Mouse (Mus musculus) lung, postnatal 0 days (tissue): ENCODE data around the gene Selenos. TPM values are rescaled to one million over a fixed set of nuclear protein-coding genes. Genes with fewer than 3 reads are reported as not detected.
A peak's percentile ranks its signal among the peaks of the same experiment; 100 is the strongest.

ENCODE experiments used
- ATAC-seq: fragments of 200-750 bp; cut with Nextera tagmentation; 2 replicates; pipeline ENCODE4 v1.8.0; 2017; ENCODE audit warnings: moderate library complexity
- DNase-seq: peaks from one replicate; pipeline ENCODE4 v3.0.0-alpha.2; 2016; ENCODE audit warnings: low spot score
- H3K27ac ChIP-seq: fragments of 300-500 bp; sonication (generic); 2 replicates; pipeline ENCODE4 v1.5.1; 2014; ENCODE audit warnings: antibody characterized with exemption, mild to moderate bottlenecking, low read length, mixed read lengths
- H3K27me3 ChIP-seq: fragments of 300-500 bp; sonication (generic); replicated peaks from 2 replicates; pipeline ENCODE4 v1.6.1; 2014; ENCODE audit warnings: low read length, mixed read lengths; ENCODE audit not compliant: insufficient read depth
- H3K36me3 ChIP-seq: fragments of 300-500 bp; sonication (generic); 2 replicates; pipeline ENCODE4 v1.6.1; 2014; ENCODE audit warnings: low read length, mixed read lengths; ENCODE audit not compliant: insufficient read depth
- H3K4me1 ChIP-seq: fragments of 300-500 bp; sonication (generic); 2 replicates; pipeline ENCODE4 v1.6.1; 2014; ENCODE audit warnings: antibody characterized with exemption, low read depth, low read length, mixed read lengths; ENCODE audit not compliant: insufficient read depth
- H3K4me2 ChIP-seq: fragments of 300-500 bp; sonication (generic); replicated peaks from 2 replicates; pipeline ENCODE4 v1.6.1; 2014; ENCODE audit warnings: low read depth, mild to moderate bottlenecking, low read length, moderate library complexity, mixed read lengths
- H3K4me3 ChIP-seq: fragments of 300-500 bp; sonication (generic); 2 replicates; pipeline ENCODE4 v1.5.1; 2014; ENCODE audit warnings: low read depth, low read length
- H3K9ac ChIP-seq: fragments of 300-500 bp; sonication (generic); replicated peaks from 2 replicates; pipeline ENCODE4 v1.6.1; 2014; ENCODE audit warnings: low read depth, mild to moderate bottlenecking
- H3K9me3 ChIP-seq: fragments of 300-500 bp; sonication (generic); 2 replicates; pipeline ENCODE4 v1.6.1; 2016; ENCODE audit warnings: low read length, mixed read lengths
- CTCF ChIP-seq: IDR thresholded peaks from 2 replicates; pipeline ENCODE4 v1.5.1; 2016; ENCODE audit warnings: antibody characterized with exemption, mild to moderate bottlenecking
- EP300 ChIP-seq: IDR thresholded peaks from 2 replicates; pipeline ENCODE4 v1.6.1; 2016; ENCODE audit warnings: antibody characterized with exemption, mild to moderate bottlenecking, control low read depth
- WGBS: fragments of 180-500 bp; shearing (Covaris S2); extraction: QIAGEN DNeasy Blood & Tissue Kit; methylation state at CpG from one replicate; pipeline ENCODE4 v1.1.7; 2014; 5-methylcytosine and 5-hydroxymethylcytosine counted together
- polyA plus RNA-seq: library from polyadenylated mRNA; unstranded; fragments of >200 nt; fragmentation: Nextera tagmentation; extraction: Ambion mirVana; gene quantifications from 2 replicates; pipeline ENCODE4 v1.2.1, GENCODE M21; 2015

The Selenos gene
- polyA plus RNA-seq, 1 experiment from 2014 or later, result 167 TPM

- ATAC-seq (no peak), DNase-seq (no peak)
- Histone ChIP-seq H3K9me3 (no peaks in the 10 kb centered on the region), H3K4me2 (no peak overlapping the region), H3K4me1 (no peaks in the 10 kb centered on the region), H3K9ac (no peak overlapping the region), H3K27ac (no peak overlapping the region), H3K4me3 (no peak overlapping the region), H3K27me3 (no peaks in the 10 kb centered on the region), H3K36me3 (peaks cover 30% of the 10 kb centered on the region)
- TF ChIP-seq CTCF, result no peak
- TF ChIP-seq EP300, result no peak
- 87% methylated on average over 8 of the region's 8 CpGs for WGBS
Measured at GRCm38 (mm10) chr7:66092656-66093055, 13.2 kb downstream of the Selenos start.

- H3K27ac ChIP-seq, result no peak overlapping the region
- no peak overlapping the region for H3K9ac ChIP-seq
- no peak for DNase-seq
- H3K9me3 ChIP-seq, result no peaks in the 10 kb centered on the region
- WGBS, result 71% methylated on average over 5 of the region's 5 CpGs
- H3K27me3 ChIP-seq, result no peaks in the 10 kb centered on the region
- H3K36me3 ChIP-seq, result peaks cover 16% of the 10 kb centered on the region
- TF ChIP-seq CTCF, result no peak
- TF ChIP-seq EP300, result no peak
- no peaks in the 10 kb centered on the region for H3K4me1 ChIP-seq
- no peak overlapping the region for H3K4me3 ChIP-seq
- no peak for ATAC-seq
- H3K4me2 ChIP-seq, result no peak overlapping the region
Measured at GRCm38 (mm10) chr7:66094141-66094540, 14.7 kb downstream of the Selenos start.

- no peak overlapping the region for H3K4me3 ChIP-seq
- H3K27me3 ChIP-seq, result no peaks in the 10 kb centered on the region
- H3K36me3 ChIP-seq, result no peaks in the 10 kb centered on the region
- no peak overlapping the region for H3K9ac ChIP-seq
- H3K27ac ChIP-seq, result no peak overlapping the region
- H3K4me2 ChIP-seq, result no peak overlapping the region
- ATAC-seq, result no peak
- WGBS, result 82% methylated on average over 7 of the region's 7 CpGs
- H3K9me3 ChIP-seq, result no peaks in the 10 kb centered on the region
- no peak for DNase-seq
- H3K4me1 ChIP-seq, result no peaks in the 10 kb centered on the region
- TF ChIP-seq EP300 (no peak), CTCF (no peak)
Measured at GRCm38 (mm10) chr7:66098803-66099202, 19.4 kb downstream of the Selenos start.

- Histone ChIP-seq H3K9ac (no peak overlapping the region), H3K4me2 (no peak overlapping the region), H3K36me3 (no peaks in the 10 kb centered on the region), H3K4me3 (no peak overlapping the region), H3K27me3 (no peaks in the 10 kb centered on the region), H3K9me3 (no peaks in the 10 kb centered on the region), H3K4me1 (peaks cover 12% of the 10 kb centered on the region; the same call in 1 of the 2 replicates), H3K27ac (no peak overlapping the region)
- ATAC-seq, result no peak
- 3% methylated on average over 4 of the region's 4 CpGs for WGBS
- DNase-seq, result peak; percentile 77
- TF ChIP-seq EP300 (0 out of 2 replicates have a peak, but pooled peaks have one; percentile 25), CTCF (peak; percentile 77)
Measured at GRCm38 (mm10) chr7:66101866-66102265, 22.4 kb downstream of the Selenos start.

- no peak for ATAC-seq
- H3K4me2 ChIP-seq, result no peak overlapping the region
- peaks cover 13% of the 10 kb centered on the region; the same call in 1 of the 2 replicates for H3K4me1 ChIP-seq
- H3K27me3 ChIP-seq, result no peaks in the 10 kb centered on the region
- no peak overlapping the region for H3K4me3 ChIP-seq
- H3K9ac ChIP-seq, result no peak overlapping the region
- no peaks in the 10 kb centered on the region for H3K9me3 ChIP-seq
- no peak for DNase-seq
- 86% methylated on average over 5 of the region's 5 CpGs for WGBS
- H3K27ac ChIP-seq, result no peak overlapping the region
- H3K36me3 ChIP-seq, result no peaks in the 10 kb centered on the region
- TF ChIP-seq EP300, result no peak
- no peak for TF ChIP-seq CTCF
Measured at GRCm38 (mm10) chr7:66104531-66104930, 25.1 kb downstream of the Selenos start.

- TF ChIP-seq EP300 (no peak), CTCF (no peak)
- Histone ChIP-seq H3K9ac (no peak overlapping the region), H3K27ac (no peak overlapping the region), H3K4me1 (peaks cover 13% of the 10 kb centered on the region; the same call in 1 of the 2 replicates), H3K9me3 (no peaks in the 10 kb centered on the region), H3K4me3 (no peak overlapping the region), H3K36me3 (no peaks in the 10 kb centered on the region), H3K27me3 (no peaks in the 10 kb centered on the region), H3K4me2 (no peak overlapping the region)
- peak; percentile 60 for DNase-seq
- WGBS, result 21% methylated on average over 4 of the region's 4 CpGs
- no peak for ATAC-seq
Measured at GRCm38 (mm10) chr7:66105771-66106170, 26.3 kb downstream of the Selenos start.

- WGBS, result 34% methylated on average over 7 of the region's 7 CpGs
- H3K4me3 ChIP-seq, result no peak overlapping the region
- H3K9me3 ChIP-seq, result no peaks in the 10 kb centered on the region
- no peak overlapping the region for H3K9ac ChIP-seq
- H3K27me3 ChIP-seq, result no peaks in the 10 kb centered on the region
- TF ChIP-seq CTCF, result no peak
- no peak; the same call in 1 of the 2 replicates for TF ChIP-seq EP300
- H3K27ac ChIP-seq, result peak overlapping the region; percentile 52
- peak overlapping the region; percentile 14; the same call in 1 of the 2 replicates for H3K4me2 ChIP-seq
- no peaks in the 10 kb centered on the region for H3K36me3 ChIP-seq
- DNase-seq, result peak; percentile 81
- ATAC-seq, result peak; percentile 26
- H3K4me1 ChIP-seq, result peaks cover 13% of the 10 kb centered on the region; the same call in 1 of the 2 replicates
Measured at GRCm38 (mm10) chr7:66106581-66107056, 27.2 kb downstream of the Selenos start.
